ENCODE assay signal across 24 mouse cellular contexts in the genomic region with DNA sequence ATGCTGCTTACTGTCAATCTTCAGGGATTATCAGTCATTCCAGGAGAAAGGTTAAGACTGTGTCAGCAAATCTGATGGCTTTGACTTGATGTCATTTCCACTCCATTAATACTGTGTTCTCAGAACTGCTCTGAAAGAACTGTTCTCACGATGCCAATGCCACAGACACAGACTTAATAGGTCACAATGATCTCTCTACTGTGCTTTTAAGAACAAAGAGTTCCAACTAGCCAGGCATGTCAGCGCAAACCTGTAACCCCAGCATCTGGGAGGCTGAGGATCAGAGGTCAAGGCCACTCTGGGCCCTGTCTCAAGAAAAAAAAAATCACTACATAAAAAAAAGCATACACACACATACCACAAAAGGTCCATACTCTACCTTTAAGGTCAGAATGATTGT. TPM values are rescaled to one million over a fixed set of nuclear protein-coding genes. Genes with fewer than 3 reads are reported as not detected.
DNase-seq lines count a peak whose midpoint lies in the region; ATAC-seq and TF ChIP-seq lines count a peak whose summit lies in the region.
"Had no signal": no experiment of that assay in that cellular context is flagged by ENCODE, and none has a peak within 500 bp of the region (broad histone marks: within the 10 kb centered on the region; RNA-seq: fewer than 3 reads in every experiment).

No protein-coding gene starts in this region.

- DNase-seq in kidney, adult 11 months: peak; percentile 36
- no peak for DNase-seq in kidney, postnatal 4 days
- no peak for DNase-seq in liver, postnatal 0 days
- peak; percentile 34 to 76 for DNase-seq in kidney, postnatal 25 days
- no peak for DNase-seq in testis, postnatal 14 days (ENCODE audit: low spot score)
- DNase-seq: adrenal gland, postnatal 36 days; B cell, adult 2 months; cerebellum, adult 18-20 months; cerebellum, postnatal 10 days; gastrocnemius, postnatal 25 days; heart, adult 11 months; layer of hippocampus, postnatal 36 days; lung, postnatal 36 days; thymus, postnatal 4 days had no signal

- H3K9me3 ChIP-seq in liver, postnatal 0 days (ENCODE audit: low read length): no peaks in the 10 kb centered on the region
- H3K9me3 ChIP-seq in liver, embryonic 12.5 days (replicated peaks): no peaks in the 10 kb centered on the region
- H3K9me3 ChIP-seq: embryonic facial prominence, embryonic 13.5 days; forebrain, embryonic 10.5 days; heart, embryonic 10.5 days; heart, embryonic 15.5 days; hindbrain, embryonic 12.5 days; limb, embryonic 10.5 days; limb, embryonic 15.5 days; midbrain, embryonic 12.5 days; neural tube, embryonic 13.5 days had no signal

- H3K4me1 ChIP-seq in liver, postnatal 0 days (ENCODE audit: insufficient read depth): peaks cover 14% of the 10 kb centered on the region
- H3K4me1 ChIP-seq in liver, embryonic 12.5 days: peaks cover 15% of the 10 kb centered on the region

- 78% methylated on average over 2 of the region's 2 CpGs for WGBS in liver, postnatal 0 days (ENCODE audit: insufficient replicate concordance)
- WGBS in liver, embryonic 12.5 days (ENCODE audit: insufficient replicate concordance): 77% methylated on average over 2 of the region's 2 CpGs

- H3K9ac ChIP-seq in liver, postnatal 0 days (replicated peaks): no peak overlapping the region
- H3K9ac ChIP-seq in liver, embryonic 12.5 days: no peak overlapping the region
- H3K9ac ChIP-seq: embryonic facial prominence, embryonic 13.5 days; heart, embryonic 15.5 days; hindbrain, embryonic 12.5 days; limb, embryonic 15.5 days; midbrain, embryonic 12.5 days; neural tube, embryonic 13.5 days had no signal

- 0 out of 2 replicates have a peak overlapping the region, but pooled peaks have one; percentile 11 for H3K27ac ChIP-seq in liver, postnatal 0 days (ENCODE audit: low read depth)
- no peak overlapping the region for H3K27ac ChIP-seq in liver, embryonic 12.5 days
- H3K27ac ChIP-seq: embryonic facial prominence, embryonic 13.5 days; forebrain, embryonic 10.5 days; heart, embryonic 10.5 days; heart, embryonic 15.5 days; hindbrain, embryonic 12.5 days; limb, embryonic 10.5 days; limb, embryonic 15.5 days; midbrain, embryonic 12.5 days; neural tube, embryonic 13.5 days had no signal

- TF ChIP-seq EP300 in liver, postnatal 0 days (IDR thresholded peaks at IDR 0.05; ENCODE audit: low read depth): no peak

- no peaks in the 10 kb centered on the region for H3K27me3 ChIP-seq in liver, postnatal 0 days (ENCODE audit: insufficient read depth, low read length)
- H3K27me3 ChIP-seq in liver, embryonic 12.5 days (replicated peaks): no peaks in the 10 kb centered on the region
- H3K27me3 ChIP-seq: embryonic facial prominence, embryonic 13.5 days; heart, embryonic 15.5 days; hindbrain, embryonic 12.5 days; limb, embryonic 15.5 days; midbrain, embryonic 12.5 days; neural tube, embryonic 13.5 days had no signal

- no peak for ATAC-seq in liver, postnatal 0 days
- ATAC-seq in liver, embryonic 12.5 days: no peak

- H3K36me3 ChIP-seq in liver, postnatal 0 days (replicated peaks; ENCODE audit: insufficient read depth, low read length): peaks cover 46% of the 10 kb centered on the region
- peaks cover 55% of the 10 kb centered on the region for H3K36me3 ChIP-seq in liver, embryonic 12.5 days

- H3K4me3 ChIP-seq in liver, postnatal 0 days (ENCODE audit: low read depth, low read length): no peak overlapping the region
- no peak overlapping the region for H3K4me3 ChIP-seq in liver, embryonic 12.5 days
- H3K4me3 ChIP-seq: embryonic facial prominence, embryonic 13.5 days; forebrain, embryonic 10.5 days; heart, embryonic 10.5 days; heart, embryonic 15.5 days; hindbrain, embryonic 12.5 days; limb, embryonic 10.5 days; limb, embryonic 15.5 days; midbrain, embryonic 12.5 days; neural tube, embryonic 13.5 days had no signal

- H3K4me2 ChIP-seq in liver, postnatal 0 days (ENCODE audit: low read depth, low read length): no peak overlapping the region
- H3K4me2 ChIP-seq in liver, embryonic 12.5 days: no peak overlapping the region
- H3K4me2 ChIP-seq: embryonic facial prominence, embryonic 13.5 days; heart, embryonic 15.5 days; hindbrain, embryonic 12.5 days; limb, embryonic 15.5 days; midbrain, embryonic 12.5 days; neural tube, embryonic 13.5 days had no signal

- no peak for TF ChIP-seq CTCF in liver, postnatal 0 days (IDR thresholded peaks at IDR 0.05; ENCODE audit: low read depth)

RNA-seq across cellular contexts. Expression of a gene that starts 4.0 kb away (rescaled TPM):
- polyA plus RNA-seq in liver, postnatal 0 days (2015; fragmentation: Nextera tagmentation; extraction: Ambion mirVana): 2.2 and 2.3 TPM in 2 replicates
- polyA plus RNA-seq in liver, embryonic 12.5 days (2016; fragmentation: Nextera tagmentation; extraction: Ambion mirVana): 14.3 and 15.0 TPM in 2 replicates

RNA-seq across cellular contexts. Expression of a gene that starts 26.7 kb away (rescaled TPM):
- polyA plus RNA-seq in liver, postnatal 0 days (2015; fragmentation: Nextera tagmentation; extraction: Ambion mirVana): 20.7 and 22.8 TPM in 2 replicates
- 43.4 and 44.0 TPM in 2 replicates for polyA plus RNA-seq in liver, embryonic 12.5 days (2016; fragmentation: Nextera tagmentation; extraction: Ambion mirVana)

RNA-seq across cellular contexts. Expression of a gene that starts 26.9 kb away (rescaled TPM):
- polyA plus RNA-seq in liver, postnatal 0 days (2015; fragmentation: Nextera tagmentation; extraction: Ambion mirVana): 258 and 304 TPM in 2 replicates
- polyA plus RNA-seq in liver, embryonic 12.5 days (2016; fragmentation: Nextera tagmentation; extraction: Ambion mirVana): 15.3 and 19.7 TPM in 2 replicates

RNA-seq across cellular contexts. Expression of a gene that starts 33.3 kb away (rescaled TPM):
- polyA plus RNA-seq in liver, postnatal 0 days (2015; fragmentation: Nextera tagmentation; extraction: Ambion mirVana): 43.9 and 44.0 TPM in 2 replicates
- polyA plus RNA-seq in liver, embryonic 12.5 days (2016; fragmentation: Nextera tagmentation; extraction: Ambion mirVana): 76.7 and 81.5 TPM in 2 replicates

RNA-seq across cellular contexts. Expression of a gene that starts 41.0 kb away (rescaled TPM):
- polyA plus RNA-seq in liver, postnatal 0 days (2015; fragmentation: Nextera tagmentation; extraction: Ambion mirVana): 1.1 and 1.2 TPM in 2 replicates
- 1.7 and 2.0 TPM in 2 replicates for polyA plus RNA-seq in liver, embryonic 12.5 days (2016; fragmentation: Nextera tagmentation; extraction: Ambion mirVana)

Comparison
In these comparisons a context has a peak if more than half of its experiments do, and no peak if none do; other contexts are left out.
1. DNase-seq: peak in kidney, adult 11 months (single experiment) and kidney, postnatal 25 days (2 of 2); none in kidney, postnatal 4 days (0 of 2), liver, postnatal 0 days (single experiment) and testis, postnatal 14 days (single experiment).
2. RNA of a gene that starts 26.9 kb away (polyA plus RNA-seq): 258 to 304 TPM in liver, postnatal 0 days; 15.3 to 19.7 TPM in liver, embryonic 12.5 days; every median in the first group is over 10 times any median in the second.